Mouse (Mus musculus) G1E (cell line): Measurements from ENCODE around the gene Insr. TPM values are rescaled to one million over a fixed set of nuclear protein-coding genes. Genes with fewer than 3 reads are reported as not detected.
"Not testable (repeated sequence)": the region's sequence is repeated elsewhere in the genome, so short reads cannot be mapped to it uniquely, and the experiment has no call there.

Experiments
- ATAC-seq: 2 replicates; pipeline ENCODE4 v1.8.0; 2016; ENCODE audit warnings: mild to moderate bottlenecking; ENCODE audit not compliant: insufficient number of reproducible peaks, poor library complexity, low FRiP score, severe bottlenecking; ENCODE audit errors: extremely low read depth
- DNase-seq: peaks from one replicate; pipeline ENCODE4 v3.0.0; 2012; ENCODE audit warnings: low spot score
- H3K27me3 ChIP-seq: 2 replicates; pipeline ENCODE4 v1.6.1; 2012; ENCODE audit warnings: mild to moderate bottlenecking, low read length, inconsistent platforms; ENCODE audit not compliant: insufficient read depth
- H3K36me3 ChIP-seq: replicated peaks from 2 replicates; pipeline ENCODE3; 2012; ENCODE audit warnings: mild to moderate bottlenecking, inconsistent platforms
- H3K4me1 ChIP-seq: 2 replicates; pipeline ENCODE4 v1.6.1; 2012; ENCODE audit warnings: low read depth, low read length, inconsistent platforms, mixed read lengths; ENCODE audit not compliant: insufficient read depth
- H3K4me3 ChIP-seq: 2 replicates; pipeline ENCODE4 v1.5.1; 2012; ENCODE audit warnings: low read depth, mild to moderate bottlenecking, inconsistent platforms, low read length, moderate library complexity, mixed read lengths
- H3K9me3 ChIP-seq: replicated peaks from 2 replicates; pipeline ENCODE4 v1.6.1; 2012; ENCODE audit warnings: inconsistent platforms
- CTCF ChIP-seq: IDR thresholded peaks from 2 replicates; pipeline ENCODE4 v1.5.1; 2012; ENCODE audit warnings: low read depth, low read length, inconsistent platforms, mixed read lengths
- GATA1 ChIP-seq: IDR thresholded peaks from 2 replicates; pipeline ENCODE4 v1.6.1; 2012; ENCODE audit warnings: borderline replicate concordance, low read length, inconsistent platforms, mixed read lengths
- GATA2 ChIP-seq: IDR thresholded peaks from 2 replicates; pipeline ENCODE4 v1.6.1; 2012; ENCODE audit warnings: low read depth, low read length, inconsistent platforms, borderline replicate concordance
- POLR2AphosphoS5 ChIP-seq: IDR thresholded peaks from 2 replicates; pipeline ENCODE4 v1.6.1; 2012; ENCODE audit warnings: low read depth, low read length, inconsistent platforms; ENCODE audit not compliant: insufficient replicate concordance
- TAL1 ChIP-seq: conservative IDR thresholded peaks from 2 replicates; pipeline ENCODE4 v1.6.1; 2012; ENCODE audit warnings: low read depth, low read length, inconsistent platforms, mixed read lengths
- polyA plus RNA-seq: library from polyadenylated mRNA; stranded (reverse); fragments of >175 nt; gene quantifications from 2 replicates; pipeline ENCODE4 v1.2.3, GENCODE M21; 2012
- total RNA-seq, 2 experiments: library from RNA; stranded (forward) in 1 of 2; stranded (reverse) in 1 of 2; fragments of 200-1000 nt in 1 of 2; fragments of >200 nt in 1 of 2; fragmentation: Nextera tagmentation in 1 of 2; gene quantifications; 2 replicates each; pipeline ENCODE4 v1.2.3; 2014 to 2017

The Insr gene
- total and polyA plus RNA-seq, 3 experiments: 0.02 to 2.1 (median 0.38) TPM

DNA sequence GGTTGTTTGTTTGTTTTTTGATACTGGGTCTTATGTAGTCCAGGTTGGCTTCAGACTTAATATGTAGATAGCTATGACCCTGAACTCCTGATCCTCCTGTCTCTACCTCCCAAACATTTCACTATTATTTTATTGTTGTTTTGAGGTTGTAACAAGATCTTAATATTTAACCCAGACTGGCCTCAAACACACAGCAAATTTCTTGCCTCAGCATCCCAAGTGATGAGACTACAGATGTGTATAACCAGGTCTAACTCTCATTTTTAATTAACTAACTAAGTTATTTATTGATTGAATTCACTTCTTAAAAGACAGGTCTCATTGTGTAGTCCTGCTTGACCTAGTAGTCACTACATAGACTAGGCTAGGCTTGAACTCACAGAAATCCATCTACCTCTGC is 88.4 kb downstream of the Insr start:
- H3K36me3 ChIP-seq: no peaks in the 10 kb centered on the region
- no peaks in the 10 kb centered on the region for H3K4me1 ChIP-seq
- TF ChIP-seq GATA1 (no peak), TAL1 (no peak), GATA2 (no peak), POLR2AphosphoS5 (no peak), CTCF (no peak)
- H3K27me3 ChIP-seq: no peaks in the 10 kb centered on the region
- H3K9me3 ChIP-seq: peaks cover 2% of the 10 kb centered on the region
- no peak for ATAC-seq
- no peak for DNase-seq
- H3K4me3 ChIP-seq: no peak overlapping the region

DNA sequence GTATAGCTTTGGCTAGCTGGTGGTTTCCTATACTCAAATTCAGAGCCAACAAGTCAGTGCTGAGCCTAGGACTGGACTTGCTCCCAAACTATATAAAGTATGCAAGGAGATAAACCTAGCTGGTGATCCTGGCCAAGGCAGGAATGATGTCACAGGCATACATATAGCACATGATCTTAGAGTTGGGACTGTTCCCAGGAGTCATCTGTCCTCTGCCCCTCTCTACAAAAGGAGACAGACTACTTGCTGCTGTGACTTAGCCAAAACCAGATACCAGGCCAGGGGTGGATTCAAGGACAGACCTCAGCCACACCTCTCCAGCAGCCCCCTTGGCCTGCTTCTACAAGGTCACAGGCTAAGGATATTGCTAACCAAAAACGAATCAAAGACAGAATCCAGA is 92.0 kb downstream of the Insr start:
- H3K36me3 ChIP-seq: no peaks in the 10 kb centered on the region
- no peaks in the 10 kb centered on the region for H3K9me3 ChIP-seq
- TF ChIP-seq CTCF (no peak), TAL1 (no peak), GATA2 (no peak), GATA1 (no peak), POLR2AphosphoS5 (no peak)
- no peak for ATAC-seq
- H3K4me3 ChIP-seq: no peak overlapping the region
- DNase-seq: no peak
- H3K27me3 ChIP-seq: no peaks in the 10 kb centered on the region
- H3K4me1 ChIP-seq: no peaks in the 10 kb centered on the region

DNA sequence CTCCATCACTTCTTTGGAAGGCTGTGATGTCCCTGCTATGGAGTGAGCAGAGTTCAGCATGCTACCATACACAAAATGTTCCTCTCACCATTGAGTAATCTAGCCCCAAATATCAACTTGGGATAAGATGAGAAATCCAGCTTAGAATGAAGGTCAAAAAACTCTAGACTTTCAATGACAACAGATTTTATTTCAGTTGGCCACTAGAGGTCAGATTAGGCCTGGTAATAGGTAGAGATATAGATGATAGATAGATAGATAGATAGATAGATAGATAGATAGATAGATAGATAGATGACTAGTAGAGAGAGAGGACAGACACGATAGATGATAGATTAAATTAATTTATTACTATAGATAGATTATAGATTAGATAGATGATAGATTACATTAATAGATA is 99.5 kb downstream of the Insr start:
- DNase-seq: no peak
- no peak for TF ChIP-seq TAL1
- TF ChIP-seq POLR2AphosphoS5: no peak
- TF ChIP-seq CTCF: no peak
- no peak for TF ChIP-seq GATA2
- no peak for TF ChIP-seq GATA1

DNA sequence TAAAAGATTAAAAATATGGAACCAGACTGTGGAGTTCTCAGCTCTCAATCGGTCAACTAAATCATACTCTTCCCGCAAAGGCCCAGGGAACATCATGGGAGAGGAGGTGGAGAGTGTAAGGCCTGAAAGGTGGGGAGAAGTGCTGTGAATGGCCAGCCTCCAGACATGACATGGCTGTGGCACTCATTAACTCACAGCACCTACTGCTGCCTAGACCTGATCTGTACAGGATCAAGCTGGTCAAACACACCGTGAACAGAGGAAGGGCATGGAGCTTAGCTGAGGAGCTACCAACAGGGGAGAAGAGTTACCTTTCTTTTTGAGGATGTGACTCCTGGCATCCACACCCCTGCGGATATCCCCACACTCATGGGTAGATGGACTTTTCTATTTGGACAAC is 102.0 kb downstream of the Insr start:
- Histone ChIP-seq H3K36me3 (no peaks in the 10 kb centered on the region), H3K4me1 (no peaks in the 10 kb centered on the region), H3K27me3 (no peaks in the 10 kb centered on the region), H3K4me3 (no peak overlapping the region), H3K9me3 (no peaks in the 10 kb centered on the region)
- TF ChIP-seq POLR2AphosphoS5: no peak
- TF ChIP-seq GATA1: no peak
- TF ChIP-seq CTCF: no peak
- TF ChIP-seq TAL1: no peak
- TF ChIP-seq GATA2: no peak
- DNase-seq: no peak
- ATAC-seq: no peak

More for the DNA sequence above, 99.5 kb downstream of the Insr start:
- H3K9me3 ChIP-seq: no peaks in the 10 kb centered on the region
- ATAC-seq: no peak
- no peaks in the 10 kb centered on the region for H3K36me3 ChIP-seq
- H3K27me3 ChIP-seq: no peaks in the 10 kb centered on the region
- no peaks in the 10 kb centered on the region for H3K4me1 ChIP-seq
- no peak overlapping the region for H3K4me3 ChIP-seq

DNA sequence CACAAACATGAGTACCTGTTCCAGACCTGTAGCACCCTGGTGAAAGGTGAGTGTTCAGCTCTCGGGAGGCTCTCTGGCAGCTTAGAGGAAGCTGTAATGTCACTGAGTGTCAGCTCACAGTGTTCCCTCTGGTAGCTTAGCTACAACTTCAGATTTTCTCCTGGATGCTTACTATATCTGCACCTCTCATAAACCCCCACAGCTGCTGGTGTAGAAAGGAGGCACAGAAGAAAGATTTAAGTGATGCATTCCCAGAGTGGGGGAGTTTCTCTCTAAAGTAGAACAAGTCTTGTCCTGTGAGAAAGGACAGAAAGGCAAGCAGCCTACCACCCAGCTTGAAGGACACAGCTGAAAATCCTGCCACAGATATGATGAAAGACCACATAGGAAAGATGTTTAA is 107.2 kb downstream of the Insr start:
- no peak for ATAC-seq
- DNase-seq: no peak
- TF ChIP-seq TAL1: no peak
- no peak for TF ChIP-seq GATA1
- TF ChIP-seq CTCF: no peak
- no peak for TF ChIP-seq GATA2
- TF ChIP-seq POLR2AphosphoS5: no peak
- H3K36me3 ChIP-seq: no peaks in the 10 kb centered on the region
- no peaks in the 10 kb centered on the region for H3K9me3 ChIP-seq
- H3K4me3 ChIP-seq: no peak overlapping the region
- H3K4me1 ChIP-seq: no peaks in the 10 kb centered on the region
- no peaks in the 10 kb centered on the region for H3K27me3 ChIP-seq

DNA sequence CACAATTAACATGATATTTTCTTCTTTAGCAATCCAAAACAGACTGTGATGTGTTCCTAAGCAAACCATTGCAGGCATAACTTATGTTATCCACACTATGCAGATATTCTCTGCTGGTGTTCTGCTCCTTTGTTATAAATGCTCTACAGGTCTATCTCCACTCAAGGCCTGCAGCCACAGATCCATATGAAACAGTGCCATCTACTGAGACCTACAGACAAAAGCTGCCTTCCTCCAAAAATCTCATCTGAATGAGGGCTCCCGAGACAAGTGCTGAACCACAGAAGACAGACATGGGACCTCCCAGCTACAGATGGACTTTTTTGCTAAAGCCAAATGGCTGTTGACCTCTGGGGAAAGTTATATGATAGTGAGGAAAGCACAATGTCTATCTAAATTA is 132.9 kb downstream of the Insr start:
- Histone ChIP-seq H3K4me3 (no peak overlapping the region), H3K4me1 (no peaks in the 10 kb centered on the region), H3K9me3 (no peaks in the 10 kb centered on the region), H3K36me3 (no peaks in the 10 kb centered on the region), H3K27me3 (no peaks in the 10 kb centered on the region)
- TF ChIP-seq POLR2AphosphoS5: no peak
- no peak for TF ChIP-seq GATA2
- TF ChIP-seq TAL1: no peak
- no peak for TF ChIP-seq GATA1
- TF ChIP-seq CTCF: no peak
- DNase-seq (no peak), ATAC-seq (no peak)

DNA sequence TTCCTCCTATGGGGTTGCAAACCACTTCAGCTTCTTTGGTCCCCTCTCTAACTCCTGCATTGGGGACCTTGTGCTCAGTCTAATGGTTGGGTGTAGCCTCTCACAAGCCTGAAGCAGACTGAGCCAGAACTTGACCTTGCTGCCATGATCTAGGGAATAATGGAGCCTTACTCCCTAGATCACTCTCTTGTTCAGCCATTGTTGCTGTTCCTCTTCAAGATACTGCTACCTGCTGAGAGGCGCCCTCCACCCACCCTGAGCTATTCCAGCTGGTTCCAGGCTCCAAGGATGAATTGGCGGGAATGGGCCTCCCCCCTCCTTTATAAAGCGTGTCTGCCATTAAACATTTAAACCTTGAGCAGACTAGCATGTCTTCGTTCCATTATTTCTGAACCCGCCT is 179.0 kb downstream of the Insr start:
- not testable (repeated sequence) for H3K36me3 ChIP-seq, H3K4me3 ChIP-seq, H3K9me3 ChIP-seq, H3K4me1 ChIP-seq, DNase-seq, H3K27me3 ChIP-seq, ATAC-seq

Other genes starting within 250 kb of the Insr start
- 0.24 TPM in 1 of 2 replicates, not detected in the other for gene A430078G23Rik, start 73.8 kb upstream of the Insr start, total RNA-seq (2014; fragmentation: Nextera tagmentation)
- gene A430078G23Rik, start 73.8 kb upstream of the Insr start, total RNA-seq (2017): 0.44 and 0.46 TPM in 2 replicates
- 0.15 and 0.20 TPM in 2 replicates for gene A430078G23Rik, start 73.8 kb upstream of the Insr start, polyA plus RNA-seq
- 13.0 and 13.1 TPM in 2 replicates for gene Arhgef18, start 113.4 kb upstream of the Insr start, total RNA-seq (2014; fragmentation: Nextera tagmentation)
- 12.4 and 13.3 TPM in 2 replicates for gene Arhgef18, start 113.4 kb upstream of the Insr start, total RNA-seq (2017)
- 37.6 and 47.7 TPM in 2 replicates for gene Arhgef18, start 113.4 kb upstream of the Insr start, polyA plus RNA-seq
- 5.0 and 5.6 TPM in 2 replicates for gene Pex11g, start 188.1 kb upstream of the Insr start, total RNA-seq (2014; fragmentation: Nextera tagmentation)
- gene Pex11g, start 188.1 kb upstream of the Insr start, total RNA-seq (2017): 1.9 and 2.1 TPM in 2 replicates
- gene Pex11g, start 188.1 kb upstream of the Insr start, polyA plus RNA-seq: 1.1 and 1.2 TPM in 2 replicates
- not detected in 2 replicates for gene Tex45, start 191.2 kb upstream of the Insr start, total RNA-seq (2014; fragmentation: Nextera tagmentation)
- gene Tex45, start 191.2 kb upstream of the Insr start, total RNA-seq (2017): 0.11 TPM in 1 of 2 replicates, not detected in the other
- gene Tex45, start 191.2 kb upstream of the Insr start, polyA plus RNA-seq: not detected in 2 replicates
- gene Zfp358, start 213.5 kb upstream of the Insr start, total RNA-seq (2014; fragmentation: Nextera tagmentation): 25.7 and 26.6 TPM in 2 replicates
- gene Zfp358, start 213.5 kb upstream of the Insr start, total RNA-seq (2017): 6.6 and 7.4 TPM in 2 replicates
- 19.2 and 22.7 TPM in 2 replicates for gene Zfp358, start 213.5 kb upstream of the Insr start, polyA plus RNA-seq
- gene Mcoln1, start 220.8 kb upstream of the Insr start, total RNA-seq (2014; fragmentation: Nextera tagmentation): 42.4 and 43.6 TPM in 2 replicates
- gene Mcoln1, start 220.8 kb upstream of the Insr start, total RNA-seq (2017): 41.5 and 46.9 TPM in 2 replicates
- gene Mcoln1, start 220.8 kb upstream of the Insr start, polyA plus RNA-seq: 144 and 171 TPM in 2 replicates
- gene Pnpla6, start 235.8 kb upstream of the Insr start, total RNA-seq (2014; fragmentation: Nextera tagmentation): 39.8 and 61.5 TPM in 2 replicates
- gene Pnpla6, start 235.8 kb upstream of the Insr start, total RNA-seq (2017): 33.9 and 34.3 TPM in 2 replicates
- gene Pnpla6, start 235.8 kb upstream of the Insr start, polyA plus RNA-seq: 21.4 and 25.1 TPM in 2 replicates